Mouse (Mus musculus) lung, embryonic 14.5 days (tissue): ENCODE results near the gene Utf1. TPM values are rescaled to one million over a fixed set of nuclear protein-coding genes. Genes with fewer than 3 reads are reported as not detected.

ENCODE experiments used
- ATAC-seq: fragments of 200-750 bp; cut with Nextera tagmentation; 2 replicates; pipeline ENCODE4 v1.8.0; 2017; ENCODE audit warnings: mild to moderate bottlenecking, moderate TSS enrichment, moderate library complexity; ENCODE audit not compliant: insufficient read depth
- DNase-seq: peaks from one replicate; pipeline ENCODE4 v3.0.0-alpha.2; 2015
- H3K27ac ChIP-seq: fragments of 300-500 bp; sonication (generic); 2 replicates; pipeline ENCODE4 v1.5.1; 2014; ENCODE audit warnings: low read depth, mild to moderate bottlenecking, moderate library complexity
- H3K27me3 ChIP-seq: fragments of 300-500 bp; sonication (generic); 2 replicates; pipeline ENCODE4 v1.6.1; 2014; ENCODE audit warnings: low read length, control low read depth; ENCODE audit not compliant: insufficient read depth
- H3K36me3 ChIP-seq: fragments of 300-500 bp; sonication (generic); 2 replicates; pipeline ENCODE4 v1.6.1; 2014; ENCODE audit warnings: control low read depth; ENCODE audit not compliant: insufficient read depth
- H3K4me1 ChIP-seq: fragments of 300-500 bp; sonication (generic); 2 replicates; pipeline ENCODE4 v1.6.1; 2014; ENCODE audit warnings: antibody characterized with exemption, control low read depth; ENCODE audit not compliant: insufficient read depth
- H3K4me2 ChIP-seq: fragments of 300-500 bp; sonication (generic); 2 replicates; pipeline ENCODE4 v1.6.1; 2014; ENCODE audit warnings: mild to moderate bottlenecking
- H3K4me3 ChIP-seq: fragments of 300-500 bp; sonication (generic); 2 replicates; pipeline ENCODE4 v1.5.1; 2014; ENCODE audit warnings: low read depth, low read length
- H3K9ac ChIP-seq: fragments of 300-500 bp; sonication (generic); 2 replicates; pipeline ENCODE4 v1.6.1; 2014
- H3K9me3 ChIP-seq: fragments of 300-500 bp; sonication (generic); 2 replicates; pipeline ENCODE4 v1.6.1; 2016; ENCODE audit warnings: low read depth, low read length, control low read depth
- CTCF ChIP-seq: IDR thresholded peaks from 2 replicates; pipeline ENCODE4 v1.5.1; 2016; ENCODE audit warnings: antibody characterized with exemption, low read depth
- WGBS: fragments of 180-500 bp; shearing (Covaris S2); extraction: QIAGEN DNeasy Blood & Tissue Kit; methylation state at CpG from one replicate; pipeline ENCODE4 v1.1.7; 2014; 5-methylcytosine and 5-hydroxymethylcytosine counted together
- polyA plus RNA-seq: library from polyadenylated mRNA; unstranded; fragments of >200 nt; fragmentation: Nextera tagmentation; extraction: Ambion mirVana; gene quantifications from 2 replicates; pipeline ENCODE4 v1.2.1, GENCODE M21; 2014

Gene Utf1
- polyA plus RNA-seq, 1 experiment from 2014 or later: 0.14 TPM

DNA sequence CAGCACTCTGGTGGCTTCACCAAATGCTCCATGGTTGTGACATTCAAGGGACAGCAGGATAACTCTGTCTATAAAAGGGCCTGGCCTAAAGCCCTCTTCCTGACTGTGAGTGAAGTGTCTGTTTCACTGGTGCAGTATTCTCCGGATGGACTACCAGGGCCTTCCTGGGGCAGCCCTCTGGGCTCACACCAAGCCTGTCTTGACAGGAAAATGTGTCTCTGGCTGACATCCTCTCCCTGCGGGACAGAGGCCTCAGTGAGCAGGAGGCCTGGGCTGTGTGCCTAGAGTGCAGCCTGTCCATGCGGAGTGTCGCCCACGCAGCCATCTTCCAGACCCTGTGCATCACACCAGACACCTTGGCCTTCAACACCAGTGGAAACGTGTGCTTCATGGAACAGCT lies 42.7 kb upstream of the Utf1 start:
- 73% methylated on average over 6 of the region's 6 CpGs for WGBS
- DNase-seq (no peak), ATAC-seq (no peak)
- H3K9me3 ChIP-seq: no peaks in the 10 kb centered on the region
- peaks cover 6% of the 10 kb centered on the region; the same call in 1 of the 2 replicates for H3K27me3 ChIP-seq
- H3K9ac ChIP-seq: no peak overlapping the region
- H3K4me2 ChIP-seq: no peak overlapping the region
- no peaks in the 10 kb centered on the region for H3K4me1 ChIP-seq
- no peak overlapping the region for H3K27ac ChIP-seq
- TF ChIP-seq CTCF: no peak
- H3K36me3 ChIP-seq: no peaks in the 10 kb centered on the region
- no peak overlapping the region for H3K4me3 ChIP-seq

DNA sequence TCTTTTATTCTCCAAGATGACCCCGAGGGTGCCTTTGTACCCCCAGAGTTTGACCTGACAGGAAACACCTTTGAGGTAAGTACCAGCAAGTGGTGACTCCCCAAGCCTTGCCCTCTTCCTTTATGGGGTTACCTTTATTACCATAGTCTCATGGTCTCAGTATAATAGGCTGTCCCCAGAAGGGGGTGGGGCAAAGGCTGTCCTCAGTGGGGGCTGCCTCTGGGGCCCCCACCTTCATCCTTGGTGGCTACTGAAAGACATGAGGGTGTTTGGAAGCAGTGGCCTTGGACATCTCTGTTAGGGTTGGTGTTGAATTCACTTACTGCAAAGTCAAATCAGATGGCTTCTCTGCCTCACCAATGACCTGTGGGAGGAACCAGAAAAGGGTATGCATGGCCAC lies 41.6 kb upstream of the Utf1 start:
- no peak for ATAC-seq
- TF ChIP-seq CTCF: no peak
- WGBS: 33% methylated on average over 1 of the region's 1 CpGs

DNA sequence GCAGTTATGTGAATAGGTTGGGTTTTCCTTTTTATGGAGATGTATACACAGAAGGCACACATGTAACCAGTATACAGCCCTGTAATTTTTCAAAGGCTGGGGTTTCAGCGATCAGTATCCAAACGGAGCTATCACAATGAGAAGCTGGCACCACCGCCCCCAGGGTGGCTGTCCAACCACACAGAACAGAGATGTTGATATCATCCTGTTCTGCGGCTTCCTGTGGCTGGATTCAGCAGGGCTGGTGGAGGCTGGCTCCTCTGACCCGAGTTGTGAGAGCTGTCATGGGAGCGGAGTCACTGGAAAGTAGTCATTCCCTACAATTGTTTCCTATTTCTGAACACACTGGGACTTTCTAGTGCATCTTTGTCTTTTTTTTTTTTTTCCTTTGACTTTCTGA lies 38.3 kb upstream of the Utf1 start:
- H3K36me3 ChIP-seq: no peaks in the 10 kb centered on the region
- no peak overlapping the region for H3K9ac ChIP-seq
- ATAC-seq (no peak), DNase-seq (no peak)
- WGBS: 24% methylated on average over 6 of the region's 6 CpGs
- H3K4me1 ChIP-seq: no peaks in the 10 kb centered on the region
- H3K27ac ChIP-seq: no peak overlapping the region
- no peaks in the 10 kb centered on the region for H3K27me3 ChIP-seq
- no peaks in the 10 kb centered on the region for H3K9me3 ChIP-seq
- TF ChIP-seq CTCF: no peak
- no peak overlapping the region for H3K4me2 ChIP-seq
- H3K4me3 ChIP-seq: no peak overlapping the region

More for the DNA sequence above, 41.6 kb upstream of the Utf1 start:
- no peak for DNase-seq
- Histone ChIP-seq H3K4me2 (no peak overlapping the region), H3K9me3 (no peaks in the 10 kb centered on the region), H3K36me3 (no peaks in the 10 kb centered on the region), H3K27me3 (no peaks in the 10 kb centered on the region), H3K4me1 (no peaks in the 10 kb centered on the region), H3K4me3 (no peak overlapping the region), H3K27ac (no peak overlapping the region), H3K9ac (no peak overlapping the region)

DNA sequence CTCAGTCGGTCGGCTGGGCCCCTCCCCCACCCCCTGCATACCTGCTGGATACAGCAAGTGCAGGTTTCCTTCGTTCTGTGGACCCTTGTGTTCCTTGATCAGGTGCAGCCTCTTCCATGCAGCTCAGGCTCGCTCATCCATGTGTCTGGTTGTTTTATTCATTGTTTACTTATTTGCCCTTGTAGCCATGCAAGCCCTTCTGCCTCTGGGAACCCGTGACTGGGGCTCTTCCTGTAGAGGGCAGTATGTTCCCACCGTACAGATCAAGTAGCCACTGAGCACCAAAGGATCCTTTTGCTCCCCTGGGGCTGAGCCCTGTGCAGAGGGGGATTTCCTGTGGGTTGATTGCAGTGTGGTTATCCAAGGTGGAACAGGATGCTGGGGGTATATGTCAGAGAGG lies 37.9 kb upstream of the Utf1 start:
- under 1% methylated on average over 6 of the region's 6 CpGs for WGBS
- H3K27ac ChIP-seq: no peak overlapping the region
- peak; percentile 64 for TF ChIP-seq CTCF
- H3K9me3 ChIP-seq: no peaks in the 10 kb centered on the region
- H3K4me3 ChIP-seq: no peak overlapping the region
- H3K4me1 ChIP-seq: no peaks in the 10 kb centered on the region
- H3K9ac ChIP-seq: no peak overlapping the region
- H3K27me3 ChIP-seq: no peaks in the 10 kb centered on the region
- no peak overlapping the region for H3K4me2 ChIP-seq
- no peaks in the 10 kb centered on the region for H3K36me3 ChIP-seq
- DNase-seq (peak; percentile 74), ATAC-seq (no peak)

DNA sequence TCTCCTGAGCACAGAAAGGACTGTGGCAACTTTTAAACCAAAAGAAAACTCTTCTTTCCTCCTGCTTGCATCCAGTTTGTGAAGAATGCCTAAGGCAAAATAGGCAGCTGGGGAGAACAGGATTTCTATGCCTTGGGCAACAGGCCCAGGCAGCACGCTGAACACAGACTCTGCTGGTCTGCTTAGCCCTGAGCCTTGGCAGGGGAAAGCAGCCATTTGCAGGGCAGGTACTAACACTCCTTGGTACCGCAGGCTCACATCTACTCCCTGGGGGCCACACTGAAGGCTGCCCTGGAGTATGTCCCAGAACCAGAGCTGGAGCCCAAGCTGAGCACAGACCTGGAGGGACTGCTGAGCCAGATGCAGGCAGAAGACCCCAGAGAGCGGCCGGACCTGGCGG lies 35.4 kb upstream of the Utf1 start:
- WGBS: 50% methylated on average over 5 of the region's 5 CpGs
- Histone ChIP-seq H3K27ac (peak overlapping the region; percentile 15; the same call in 1 of the 2 replicates), H3K4me2 (no peak overlapping the region), H3K9ac (no peak overlapping the region), H3K9me3 (no peaks in the 10 kb centered on the region), H3K36me3 (no peaks in the 10 kb centered on the region), H3K4me1 (no peaks in the 10 kb centered on the region), H3K27me3 (0 out of 2 replicates have a peak, but pooled peaks cover 7% of the 10 kb centered on the region), H3K4me3 (no peak overlapping the region)
- DNase-seq (no peak), ATAC-seq (no peak)
- TF ChIP-seq CTCF: no peak

DNA sequence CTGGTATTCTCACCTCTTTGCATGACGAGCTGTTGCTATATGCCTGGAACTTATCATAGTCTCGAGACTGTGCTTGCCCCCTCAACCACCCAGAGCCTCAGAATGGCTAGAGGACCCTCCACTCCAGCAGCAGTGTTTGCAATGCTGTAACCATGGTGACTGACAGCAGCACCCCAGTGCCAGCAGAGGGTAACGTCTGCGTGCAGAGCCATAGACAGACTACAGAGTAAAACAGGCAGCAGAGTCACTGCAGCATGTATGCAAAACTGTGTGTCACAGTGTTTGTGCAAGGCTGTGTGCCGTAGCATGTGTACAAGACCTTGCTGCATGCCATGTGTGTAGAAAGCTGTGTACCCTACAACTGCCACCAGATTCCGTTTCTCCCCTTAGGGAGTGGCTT lies 34.1 kb upstream of the Utf1 start:
- Histone ChIP-seq H3K4me3 (no peak overlapping the region), H3K4me1 (no peaks in the 10 kb centered on the region), H3K9me3 (no peaks in the 10 kb centered on the region), H3K9ac (no peak overlapping the region), H3K27ac (no peak overlapping the region), H3K4me2 (no peak overlapping the region), H3K36me3 (no peaks in the 10 kb centered on the region), H3K27me3 (peaks cover 17% of the 10 kb centered on the region; the same call in 1 of the 2 replicates)
- DNase-seq (peak; percentile 6), ATAC-seq (no peak)
- 36% methylated on average over 6 of the region's 6 CpGs for WGBS
- TF ChIP-seq CTCF: no peak

DNA sequence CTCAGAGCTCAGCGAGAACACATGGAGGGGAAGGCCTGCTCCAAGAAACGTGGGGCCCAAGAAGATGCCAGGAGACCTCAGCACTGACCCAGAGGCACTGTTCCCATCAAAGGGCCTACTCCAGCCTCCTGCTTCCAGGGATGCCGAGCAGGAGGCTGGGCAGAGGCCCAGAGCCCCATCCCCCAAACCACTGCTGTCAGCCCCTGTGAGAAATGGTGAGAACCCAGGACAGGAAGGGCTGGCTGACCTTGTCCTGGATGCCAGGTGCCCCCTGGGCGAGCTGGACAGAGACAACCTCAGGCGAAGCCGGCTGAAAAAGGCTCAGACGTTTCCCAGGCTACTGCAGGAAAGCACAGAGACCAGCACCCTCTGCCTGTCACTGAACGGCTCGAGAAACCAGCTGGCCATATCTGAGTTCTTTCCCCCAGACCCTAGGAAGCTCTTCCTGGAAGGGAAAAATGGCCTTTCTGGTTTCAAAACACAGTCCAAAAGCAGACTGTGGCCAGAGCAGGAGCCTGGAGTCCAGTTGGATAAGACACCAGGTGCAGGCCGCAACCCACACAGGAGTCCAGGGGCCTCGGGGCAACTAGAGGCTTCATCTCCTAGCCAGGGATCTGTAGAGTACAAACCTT lies 33.3 kb upstream of the Utf1 start:
- no peak for TF ChIP-seq CTCF
- DNase-seq: no peak
- Histone ChIP-seq H3K27me3 (peaks cover 25% of the 10 kb centered on the region; the same call in 1 of the 2 replicates), H3K36me3 (no peaks in the 10 kb centered on the region), H3K27ac (no peak overlapping the region), H3K9me3 (no peaks in the 10 kb centered on the region), H3K4me2 (no peak overlapping the region), H3K4me3 (no peak overlapping the region), H3K4me1 (no peaks in the 10 kb centered on the region), H3K9ac (no peak overlapping the region)
- 48% methylated on average over 11 of the region's 11 CpGs for WGBS
- no peak for ATAC-seq
